Mouse (Mus musculus) adrenal gland, postnatal 25 days (tissue): ENCODE results near the gene Fam193a. TPM values are rescaled to one million over a fixed set of nuclear protein-coding genes. Genes with fewer than 3 reads are reported as not detected.

Source experiments
- DNase-seq: peaks from one replicate; pipeline ENCODE4 v3.0.0; 2021; ENCODE audit warnings: mixed read lengths
- total RNA-seq: library from RNA; stranded (reverse); gene quantifications from 2 replicates; pipeline ENCODE4 v1.2.3, GENCODE M21; 2021

The Fam193a gene
- total RNA-seq, 1 experiment from 2014 or later, result 38.0 TPM

GRCm38 (mm10) chr5:34521337-34521736 is 151.6 kb downstream of the Fam193a start:
- no peak for DNase-seq

- DNase-seq, result no peak
These were observed 154.3 kb downstream of the Fam193a start for GRCm38 (mm10) chr5:34523958-34524485.

GRCm38 (mm10) chr5:34524511-34524910 is 154.8 kb downstream of the Fam193a start:
- DNase-seq, result no peak

- DNase-seq, result peak; percentile 99
These were observed 156.1 kb downstream of the Fam193a start, which contains the start of gene Sh3bp2 for GRCm38 (mm10) chr5:34525663-34526476. TSS of gene Sh3bp2 (plus strand) at chr5:34525838.

- no peak for DNase-seq
These were observed 156.7 kb downstream of the Fam193a start for GRCm38 (mm10) chr5:34526477-34526775.

- DNase-seq, result no peak
These were observed 157.6 kb downstream of the Fam193a start for GRCm38 (mm10) chr5:34527352-34527751.

GRCm38 (mm10) chr5:34528724-34529123 is 159.0 kb downstream of the Fam193a start:
- DNase-seq, result no peak

- no peak for DNase-seq
These were observed 160.4 kb downstream of the Fam193a start for GRCm38 (mm10) chr5:34530116-34530515.

- DNase-seq, result peak; percentile 45
These were observed 161.0 kb downstream of the Fam193a start for GRCm38 (mm10) chr5:34530687-34531086.

GRCm38 (mm10) chr5:34533066-34533465 is 163.3 kb downstream of the Fam193a start:
- DNase-seq, result no peak

GRCm38 (mm10) chr5:34533820-34534219 is 164.1 kb downstream of the Fam193a start:
- DNase-seq, result no peak

- DNase-seq, result peak; percentile 66
These were observed 165.2 kb downstream of the Fam193a start for GRCm38 (mm10) chr5:34534776-34535581.

- DNase-seq, result no peak
These were observed 166.1 kb downstream of the Fam193a start for GRCm38 (mm10) chr5:34535831-34536230.

Other genes with a start within 250 kb of the Fam193a start
- gene Poln, start 200.5 kb upstream of the Fam193a start, total RNA-seq, result 9.4 and 13.0 TPM in 2 replicates
- gene Haus3, start 200.4 kb upstream of the Fam193a start, total RNA-seq, result 10.1 and 12.5 TPM in 2 replicates
- 144 and 161 TPM in 2 replicates for gene Mxd4, start 182.2 kb upstream of the Fam193a start, total RNA-seq
- 0.70 TPM in 1 of 2 replicates, not detected in the other for gene Zfyve28, start 81.5 kb upstream of the Fam193a start, total RNA-seq
- not detected in 2 replicates for gene Cfap99, start 81.3 kb upstream of the Fam193a start, total RNA-seq
- 92.9 and 94.1 TPM in 2 replicates for gene Rnf4, start 33.6 kb upstream of the Fam193a start, total RNA-seq
- gene Tnip2, start 144.1 kb downstream of the Fam193a start, total RNA-seq, result 14.9 and 24.7 TPM in 2 replicates
- gene Sh3bp2, start 155.9 kb downstream of the Fam193a start, total RNA-seq, result 16.6 and 19.9 TPM in 2 replicates
- 139 and 181 TPM in 2 replicates for gene Add1, start 203.7 kb downstream of the Fam193a start, total RNA-seq